Comparison of ENCODE assay signal across 32 mouse cellular contexts in the genomic region with DNA sequence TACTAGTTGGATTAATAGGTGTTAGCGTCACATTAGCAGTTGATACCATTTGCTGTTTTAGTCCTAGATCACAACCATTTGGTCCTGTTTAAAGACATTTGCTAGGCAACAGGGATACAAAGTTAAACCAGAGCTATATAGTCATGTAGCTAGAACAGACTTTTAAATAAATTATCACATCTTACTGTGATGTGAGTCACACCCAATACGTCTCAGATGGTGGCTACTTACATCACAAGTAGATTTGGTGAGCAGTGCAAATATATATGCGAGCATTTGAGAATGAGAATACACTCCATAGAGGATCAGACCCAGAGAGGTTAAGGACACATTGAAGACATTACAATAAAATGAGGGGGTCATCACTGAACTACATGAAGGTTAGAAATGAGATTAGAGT.
"Had no signal": no experiment of that assay in that cellular context is flagged by ENCODE, and none has a peak within 500 bp of the region (broad histone marks: within the 10 kb centered on the region; RNA-seq: fewer than 3 reads in every experiment).

No protein-coding gene starts in this region.

- ATAC-seq: liver, embryonic 12.5 days; liver, postnatal 0 days; lung, postnatal 0 days; midbrain, embryonic 13.5 days; midbrain, embryonic 15.5 days; midbrain, embryonic 16.5 days had no signal

- H3K9me3 ChIP-seq: limb, embryonic 10.5 days; limb, embryonic 12.5 days; limb, embryonic 13.5 days; limb, embryonic 15.5 days; liver, embryonic 12.5 days; liver, embryonic 13.5 days; liver, embryonic 15.5 days; lung, embryonic 15.5 days; megakaryocyte, embryonic 14.5 days; midbrain, embryonic 10.5 days; midbrain, embryonic 12.5 days; midbrain, embryonic 13.5 days; midbrain, embryonic 15.5 days; neural tube, embryonic 12.5 days had no signal

- H3K4me2 ChIP-seq: limb, embryonic 12.5 days; limb, embryonic 13.5 days; limb, embryonic 15.5 days; liver, embryonic 11.5 days; liver, embryonic 12.5 days; liver, embryonic 13.5 days; liver, embryonic 15.5 days; lung, embryonic 14.5 days; lung, embryonic 15.5 days; midbrain, embryonic 11.5 days; midbrain, embryonic 12.5 days; midbrain, embryonic 13.5 days; midbrain, embryonic 15.5 days; neural tube, embryonic 12.5 days had no signal

- H3K4me1 ChIP-seq: limb, embryonic 10.5 days; midbrain, embryonic 12.5 days; midbrain, embryonic 13.5 days; midbrain, embryonic 15.5 days; neural tube, embryonic 12.5 days had no signal

- H3K9ac ChIP-seq: limb, embryonic 12.5 days; limb, embryonic 13.5 days; limb, embryonic 15.5 days; liver, embryonic 12.5 days; liver, embryonic 13.5 days; liver, embryonic 14.5 days; liver, embryonic 15.5 days; liver, postnatal 0 days; lung, embryonic 14.5 days; lung, embryonic 15.5 days; midbrain, embryonic 12.5 days; midbrain, embryonic 13.5 days; midbrain, embryonic 15.5 days; neural tube, embryonic 12.5 days had no signal

- H3K27ac ChIP-seq: limb, embryonic 10.5 days; limb, embryonic 12.5 days; limb, embryonic 13.5 days; limb, embryonic 15.5 days; liver, embryonic 12.5 days; liver, embryonic 13.5 days; liver, embryonic 14.5 days; liver, embryonic 15.5 days; lung, embryonic 15.5 days; macrophage; midbrain, embryonic 10.5 days; midbrain, embryonic 12.5 days; midbrain, embryonic 13.5 days; midbrain, embryonic 15.5 days; neural tube, embryonic 12.5 days had no signal

- H3K4me3 ChIP-seq: limb, embryonic 10.5 days; limb, embryonic 12.5 days; limb, embryonic 13.5 days; limb, embryonic 15.5 days; liver, embryonic 12.5 days; liver, embryonic 13.5 days; liver, embryonic 15.5 days; lung, embryonic 15.5 days; megakaryocyte, embryonic 14.5 days; midbrain, embryonic 10.5 days; midbrain, embryonic 12.5 days; midbrain, embryonic 13.5 days; midbrain, embryonic 15.5 days; myocyte; neural tube, embryonic 12.5 days had no signal

- H3K27me3 ChIP-seq: limb, embryonic 12.5 days; limb, embryonic 13.5 days; limb, embryonic 15.5 days; liver, embryonic 12.5 days; liver, embryonic 13.5 days; liver, embryonic 15.5 days; lung, embryonic 15.5 days; megakaryocyte, embryonic 14.5 days; midbrain, embryonic 12.5 days; midbrain, embryonic 13.5 days; midbrain, embryonic 15.5 days; neural tube, embryonic 12.5 days had no signal

- H3K36me3 ChIP-seq: limb, embryonic 15.5 days; liver, embryonic 13.5 days; liver, embryonic 15.5 days; lung, embryonic 15.5 days; midbrain, embryonic 12.5 days had no signal

- DNase-seq: left cerebral cortex, postnatal 4 days; liver; liver, embryonic 13.5 days; liver, postnatal 0 days; lung, adult 18-20 months; lung, adult 2 months; lung, embryonic 14.5 days; lung, postnatal 10 days; lung, postnatal 14 days; lung, postnatal 36 days; lung, postnatal 4 days; midbrain, embryonic 14.5 days had no signal
